Mouse (Mus musculus) lung, postnatal 0 days (tissue): ENCODE measurements at regions not wholly inside any gene's neighbourhood (a gene's known extent, or its start where the extent isn't known, plus 50 kb on each side); places are given as distances from the start of the nearest gene placed in this dataset.

Experiments used
- CTCF ChIP-seq: IDR thresholded peaks from 2 replicates; pipeline ENCODE4 v1.5.1; 2016; ENCODE audit warnings: antibody characterized with exemption, mild to moderate bottlenecking
- EP300 ChIP-seq: IDR thresholded peaks from 2 replicates; pipeline ENCODE4 v1.6.1; 2016; ENCODE audit warnings: antibody characterized with exemption, mild to moderate bottlenecking, control low read depth

DNA sequence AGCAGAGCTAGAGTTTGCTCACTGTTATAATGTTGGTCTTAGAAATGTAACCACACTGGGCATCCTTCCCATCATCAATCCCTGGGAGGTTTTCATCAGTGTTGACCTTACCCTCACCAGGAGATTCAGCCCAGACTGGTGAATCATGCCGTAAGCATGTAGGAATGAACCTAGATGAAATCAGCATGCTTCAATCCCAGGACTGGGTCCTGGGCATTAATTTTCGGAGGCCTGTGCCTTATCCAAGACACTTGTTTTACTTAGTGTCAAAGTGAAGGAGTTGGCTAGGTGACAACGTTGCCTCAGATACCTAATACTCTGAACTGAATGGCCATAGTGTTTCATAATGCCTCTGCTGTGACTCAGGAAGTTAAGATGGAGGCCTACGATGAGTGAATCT, 368.4 kb downstream of the Ins1 start:
- TF ChIP-seq EP300: no peak
- no peak for TF ChIP-seq CTCF
